Mouse (Mus musculus) liver, embryonic 14.5 days (tissue): ENCODE measurements around the gene Nkd2.

ENCODE experiments used
- CTCF ChIP-seq: IDR thresholded peaks from 2 replicates; pipeline ENCODE4 v1.5.1; 2016; ENCODE audit warnings: antibody characterized with exemption, low read depth, control low read depth
- EP300 ChIP-seq: IDR thresholded peaks from 2 replicates; pipeline ENCODE4 v1.6.1; 2016; ENCODE audit warnings: antibody characterized with exemption, low read depth

GRCm38 (mm10) chr13:73833809-73834208 is 13.6 kb downstream of the Nkd2 start:
- TF ChIP-seq CTCF (no peak), EP300 (no peak)
